Mouse (Mus musculus) thymus, adult 2 months (tissue): ENCODE measurements at regions not wholly inside any gene's neighbourhood (a gene's known extent, or its start where the extent isn't known, plus 50 kb on each side); places are given as distances from the start of the nearest gene placed in this dataset.

Experiments
- DNase-seq: peaks from one replicate; pipeline ENCODE4 v3.0.0; 2021
- H3K27ac ChIP-seq: fragments of 200-500 bp; 2 replicates; pipeline ENCODE4 v1.5.1; 2012; ENCODE audit warnings: low read length, control low read depth; ENCODE audit not compliant: control insufficient read depth, insufficient read depth
- H3K27me3 ChIP-seq: fragments of 200-500 bp; 2 replicates; pipeline ENCODE4 v1.6.1; 2012; ENCODE audit warnings: mild to moderate bottlenecking, low read length, moderate library complexity, mixed read lengths; ENCODE audit not compliant: control insufficient read depth, insufficient read depth
- H3K36me3 ChIP-seq: fragments of 200-500 bp; 2 replicates; pipeline ENCODE4 v1.6.1; 2012; ENCODE audit warnings: mild to moderate bottlenecking, low read length, moderate library complexity; ENCODE audit not compliant: control insufficient read depth, insufficient read depth
- H3K4me1 ChIP-seq: fragments of 200-500 bp; replicated peaks from 2 replicates; pipeline ENCODE4 v1.6.1; 2012; ENCODE audit warnings: low read length; ENCODE audit not compliant: control insufficient read depth, insufficient read depth
- H3K4me3 ChIP-seq: fragments of 200-500 bp; 2 replicates; pipeline ENCODE4 v1.5.1; 2012; ENCODE audit warnings: mild to moderate bottlenecking, low read length, control low read depth, moderate library complexity; ENCODE audit not compliant: control insufficient read depth, insufficient read depth
- CTCF ChIP-seq: fragments of 200-500 bp; IDR thresholded peaks from 2 replicates; pipeline ENCODE4 v1.5.1; 2012; ENCODE audit warnings: mild to moderate bottlenecking, control low read depth, low read length, moderate library complexity, borderline replicate concordance; ENCODE audit not compliant: control insufficient read depth, poor library complexity, insufficient read depth; ENCODE audit errors: extremely low read depth
- POLR2A ChIP-seq: fragments of 200-500 bp; IDR thresholded peaks from 2 replicates; pipeline ENCODE4 v1.6.1; 2012; ENCODE audit warnings: mild to moderate bottlenecking, low read length, control low read depth, moderate library complexity; ENCODE audit not compliant: control insufficient read depth, poor library complexity, insufficient read depth; ENCODE audit errors: extremely low read depth
- WGBS: fragments of 180-500 bp; shearing (Covaris S2); methylation state at CpG from one replicate; pipeline ENCODE4 v1.1.7; 2018; 5-methylcytosine and 5-hydroxymethylcytosine counted together

GRCm38 (mm10) chr12:26546361-26546760, 77.4 kb downstream of the Cmpk2 start:
- no peak overlapping the region for H3K4me3 ChIP-seq
- no peaks in the 10 kb centered on the region for H3K36me3 ChIP-seq
- 79% methylated on average over 6 of the region's 6 CpGs for WGBS
- no peak for DNase-seq
- H3K4me1 ChIP-seq = no peaks in the 10 kb centered on the region
- TF ChIP-seq CTCF = no peak
- TF ChIP-seq POLR2A = no peak
- no peaks in the 10 kb centered on the region for H3K27me3 ChIP-seq
- no peak overlapping the region for H3K27ac ChIP-seq

GRCm38 (mm10) chr12:26543463-26543862, 74.5 kb downstream of the Cmpk2 start:
- WGBS = 97% methylated on average over 1 of the region's 1 CpGs
- DNase-seq = no peak
- TF ChIP-seq POLR2A = no peak
- no peak for TF ChIP-seq CTCF
- H3K27ac ChIP-seq = no peak overlapping the region
- no peaks in the 10 kb centered on the region for H3K27me3 ChIP-seq
- no peaks in the 10 kb centered on the region for H3K36me3 ChIP-seq
- H3K4me3 ChIP-seq = no peak overlapping the region
- H3K4me1 ChIP-seq = no peaks in the 10 kb centered on the region

DNA sequence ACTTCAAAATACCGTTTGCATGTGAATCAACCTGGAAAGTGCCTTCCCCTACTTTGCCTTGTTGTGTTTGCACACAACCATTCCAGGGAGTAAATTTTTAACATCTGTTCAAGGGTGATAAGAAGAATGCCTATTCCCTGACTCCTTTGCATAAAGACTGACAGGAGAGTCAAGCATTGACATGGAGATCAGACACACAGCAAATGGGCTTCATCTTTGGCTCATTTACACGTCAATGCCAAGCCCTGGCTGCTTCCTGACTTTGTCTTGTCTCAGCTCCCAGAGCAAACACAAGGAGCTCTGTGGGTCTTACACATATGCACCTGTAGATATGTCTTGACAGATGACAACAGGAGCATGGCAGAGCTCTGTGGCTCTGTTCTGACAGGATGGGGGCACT, 73.4 kb downstream of the Cmpk2 start:
- Histone ChIP-seq H3K36me3 (no peaks in the 10 kb centered on the region), H3K4me3 (no peak overlapping the region), H3K27me3 (no peaks in the 10 kb centered on the region), H3K27ac (no peak overlapping the region), H3K4me1 (no peaks in the 10 kb centered on the region)
- no peak for TF ChIP-seq POLR2A
- 68% methylated on average over 2 of the region's 2 CpGs for WGBS
- DNase-seq = no peak

- no peak for TF ChIP-seq CTCF
- no peak for TF ChIP-seq POLR2A
- Histone ChIP-seq H3K4me1 (no peaks in the 10 kb centered on the region), H3K27ac (no peak overlapping the region), H3K36me3 (no peaks in the 10 kb centered on the region), H3K27me3 (no peaks in the 10 kb centered on the region), H3K4me3 (no peak overlapping the region)
- DNase-seq = no peak
- 83% methylated on average over 9 of the region's 9 CpGs for WGBS
These were observed 66.4 kb downstream of the Cmpk2 start for GRCm38 (mm10) chr12:26535261-26535890.

DNA sequence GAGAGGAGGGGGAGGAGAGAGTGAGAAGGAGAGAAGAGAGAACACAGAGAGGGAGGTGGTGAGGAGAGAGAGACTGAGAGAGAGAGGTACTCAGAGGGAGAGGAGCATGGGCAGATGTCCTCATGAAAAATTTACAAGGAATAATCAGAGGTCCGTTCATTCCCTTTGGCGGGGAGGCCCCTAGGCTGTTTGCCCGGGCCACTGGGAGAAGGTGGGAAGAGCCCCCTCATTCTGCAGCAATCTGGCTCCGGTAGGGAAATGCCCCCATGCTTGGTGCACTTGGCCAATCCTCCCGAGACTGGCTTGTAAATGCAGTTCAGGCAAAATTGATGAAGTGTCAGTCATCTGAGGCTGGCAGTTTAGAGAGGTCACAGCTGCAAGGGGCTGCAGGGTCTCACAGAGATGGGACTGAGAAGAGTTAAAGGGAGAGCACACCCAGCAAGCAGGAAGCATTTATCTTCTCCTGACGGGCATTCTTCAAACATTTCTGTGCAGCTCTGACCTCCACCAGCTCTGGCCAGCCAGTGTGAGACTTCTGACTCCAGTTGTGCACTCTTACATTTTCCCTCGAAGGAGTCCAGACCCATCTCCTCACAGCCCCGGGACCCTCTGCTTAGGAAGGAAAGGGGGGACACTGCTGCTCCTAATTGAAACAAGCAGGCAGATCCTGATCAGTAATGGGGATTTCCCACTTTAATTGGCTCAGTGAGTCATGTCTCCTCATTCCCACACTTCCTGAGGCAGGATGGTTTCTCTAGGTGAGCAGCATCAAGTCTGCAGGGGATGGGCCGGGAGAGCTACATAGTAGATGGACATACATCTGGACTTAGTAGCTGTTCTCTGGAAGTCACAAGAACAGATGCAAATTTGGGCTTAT, 65.5 kb downstream of the Cmpk2 start:
- Histone ChIP-seq H3K27me3 (no peaks in the 10 kb centered on the region), H3K36me3 (no peaks in the 10 kb centered on the region), H3K4me1 (no peaks in the 10 kb centered on the region), H3K27ac (no peak overlapping the region), H3K4me3 (no peak overlapping the region)
- TF ChIP-seq CTCF = no peak
- TF ChIP-seq POLR2A = no peak
- WGBS = 53% methylated on average over 9 of the region's 9 CpGs
- DNase-seq = no peak

DNA sequence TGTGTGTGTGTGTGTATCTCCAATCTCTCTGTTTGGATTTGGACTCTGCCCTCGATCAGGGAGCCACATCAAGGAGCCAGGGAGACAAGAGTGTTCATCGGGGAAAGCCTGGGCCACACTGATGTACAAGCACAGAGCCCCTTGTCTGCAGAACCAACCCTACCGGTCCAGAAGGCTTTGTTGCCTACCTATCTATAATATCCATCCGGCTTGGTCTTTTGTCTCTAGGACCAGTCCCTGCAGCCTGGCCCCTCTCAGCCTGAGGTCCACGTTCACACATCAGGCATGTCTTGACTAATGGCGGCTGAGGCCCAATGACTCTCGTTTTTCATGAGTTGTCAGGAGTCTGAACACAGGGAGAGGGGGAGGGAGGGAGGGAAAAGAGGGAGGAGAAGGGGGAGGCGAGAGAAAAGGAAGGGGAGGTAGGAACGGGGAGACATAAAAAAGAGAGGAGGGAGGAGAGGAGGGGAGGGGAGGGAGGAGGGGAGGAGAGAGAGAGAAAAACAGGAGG, 64.7 kb downstream of the Cmpk2 start:
- DNase-seq = no peak
- no peak overlapping the region for H3K27ac ChIP-seq
- H3K4me3 ChIP-seq = no peak overlapping the region
- WGBS = 60% methylated on average over 9 of the region's 9 CpGs
- no peak for TF ChIP-seq CTCF
- TF ChIP-seq POLR2A = no peak
- H3K4me1 ChIP-seq = no peaks in the 10 kb centered on the region
- H3K27me3 ChIP-seq = no peaks in the 10 kb centered on the region
- H3K36me3 ChIP-seq = no peaks in the 10 kb centered on the region
